Mouse (Mus musculus) cortical plate, adult 2 months (tissue): ENCODE data around the gene Pcdh7.

ENCODE experiments used
- CTCF ChIP-seq: fragments of 200-500 bp; IDR thresholded peaks from 2 replicates; pipeline ENCODE4 v1.5.1; 2011; ENCODE audit warnings: mild to moderate bottlenecking, control low read depth, low read length; ENCODE audit not compliant: insufficient read depth; ENCODE audit errors: extremely low read depth
- POLR2A ChIP-seq: fragments of 200-500 bp; IDR thresholded peaks from 2 replicates; pipeline ENCODE4 v1.6.1; 2011; ENCODE audit warnings: mild to moderate bottlenecking, low read length, control low read depth; ENCODE audit not compliant: insufficient read depth; ENCODE audit errors: extremely low read depth

DNA sequence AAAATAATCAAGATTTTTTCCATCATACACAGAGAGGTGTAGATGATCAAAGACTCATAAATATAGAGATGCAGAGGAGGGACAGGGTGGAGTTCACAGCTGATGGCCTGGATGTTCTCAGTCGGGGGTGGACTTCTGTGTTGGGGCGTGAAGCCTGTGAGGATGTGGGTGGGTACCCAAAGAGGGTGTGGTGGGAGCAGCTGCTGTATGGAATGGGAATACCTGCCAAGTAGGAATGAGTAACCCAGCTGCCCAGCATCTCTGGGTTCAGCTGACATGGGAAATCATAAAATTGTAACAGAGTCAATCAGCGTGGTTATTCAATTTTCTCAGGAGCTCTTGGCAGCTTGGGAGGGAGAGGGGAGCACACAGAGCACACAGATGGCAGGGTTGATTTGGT, 85.3 kb downstream of the Pcdh7 start:
- TF ChIP-seq CTCF (no peak), POLR2A (no peak)
